Mouse (Mus musculus): ENCODE measurements around the gene Zfp385b. TPM values are rescaled to one million over a fixed set of nuclear protein-coding genes. Genes with fewer than 3 reads are reported as not detected.
A peak's percentile ranks its signal among the peaks of the same experiment; 100 is the strongest.

Zfp385b gene
- polyA plus RNA-seq, 1 experiment from 2014 or later: 1.7 TPM

DNA sequence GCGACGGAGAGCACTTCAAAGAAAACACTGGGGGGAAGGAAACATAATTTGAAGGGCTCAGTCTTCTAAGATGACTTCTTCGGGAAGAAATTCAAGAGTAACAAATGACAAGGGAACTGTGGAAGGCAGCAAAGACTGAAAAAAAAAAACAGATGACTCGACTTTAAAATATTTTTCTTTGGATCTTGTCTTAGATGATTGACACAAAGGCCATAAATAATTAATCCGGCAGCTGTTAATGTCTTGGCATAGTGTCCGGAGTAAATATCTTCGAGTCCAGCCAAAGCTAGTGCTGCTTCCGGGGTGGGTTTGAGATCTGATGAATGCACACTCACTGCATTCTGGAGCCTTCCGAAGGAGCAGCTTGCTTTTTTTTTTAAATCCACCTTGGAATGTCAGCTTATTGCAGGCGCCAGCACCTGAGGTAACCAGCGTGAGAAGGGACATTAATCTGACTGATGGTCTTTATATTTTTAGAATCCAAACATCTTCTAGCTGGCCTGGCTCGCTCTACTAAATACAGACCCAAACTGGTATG, 2.0 kb downstream of the Zfp385b start:
- peaks cover 24% of the 10 kb centered on the region for H3K27me3 ChIP-seq (ENCODE audit: control insufficient read depth, insufficient read depth, low read length)
- H3K4me2 ChIP-seq: peak overlapping the region; percentile 99
- no peaks in the 10 kb centered on the region for H3K36me3 ChIP-seq (ENCODE audit: control insufficient read depth, insufficient read depth, low read length)
- no peaks in the 10 kb centered on the region for H3K9me3 ChIP-seq (ENCODE audit: control insufficient read depth, low read length)
- no peak for ATAC-seq (ENCODE audit: low FRiP score)
- peak overlapping the region; percentile 58 for H3K4me3 ChIP-seq (ENCODE audit: low read depth, low read length)
- no peak overlapping the region for H3K27ac ChIP-seq (ENCODE audit: low read depth, low read length)
- peak; percentile 92 for DNase-seq (ENCODE audit: low spot score, missing footprints)
- 39% methylated on average over 12 of the region's 12 CpGs for WGBS
- H3K4me1 ChIP-seq (ENCODE audit: control insufficient read depth, insufficient read depth, low read length): peaks cover 5% of the 10 kb centered on the region; the same call in 1 of the 2 replicates
- H3K9ac ChIP-seq (ENCODE audit: low read length): peak overlapping the region; percentile 1; the same call in 1 of the 2 replicates

DNA sequence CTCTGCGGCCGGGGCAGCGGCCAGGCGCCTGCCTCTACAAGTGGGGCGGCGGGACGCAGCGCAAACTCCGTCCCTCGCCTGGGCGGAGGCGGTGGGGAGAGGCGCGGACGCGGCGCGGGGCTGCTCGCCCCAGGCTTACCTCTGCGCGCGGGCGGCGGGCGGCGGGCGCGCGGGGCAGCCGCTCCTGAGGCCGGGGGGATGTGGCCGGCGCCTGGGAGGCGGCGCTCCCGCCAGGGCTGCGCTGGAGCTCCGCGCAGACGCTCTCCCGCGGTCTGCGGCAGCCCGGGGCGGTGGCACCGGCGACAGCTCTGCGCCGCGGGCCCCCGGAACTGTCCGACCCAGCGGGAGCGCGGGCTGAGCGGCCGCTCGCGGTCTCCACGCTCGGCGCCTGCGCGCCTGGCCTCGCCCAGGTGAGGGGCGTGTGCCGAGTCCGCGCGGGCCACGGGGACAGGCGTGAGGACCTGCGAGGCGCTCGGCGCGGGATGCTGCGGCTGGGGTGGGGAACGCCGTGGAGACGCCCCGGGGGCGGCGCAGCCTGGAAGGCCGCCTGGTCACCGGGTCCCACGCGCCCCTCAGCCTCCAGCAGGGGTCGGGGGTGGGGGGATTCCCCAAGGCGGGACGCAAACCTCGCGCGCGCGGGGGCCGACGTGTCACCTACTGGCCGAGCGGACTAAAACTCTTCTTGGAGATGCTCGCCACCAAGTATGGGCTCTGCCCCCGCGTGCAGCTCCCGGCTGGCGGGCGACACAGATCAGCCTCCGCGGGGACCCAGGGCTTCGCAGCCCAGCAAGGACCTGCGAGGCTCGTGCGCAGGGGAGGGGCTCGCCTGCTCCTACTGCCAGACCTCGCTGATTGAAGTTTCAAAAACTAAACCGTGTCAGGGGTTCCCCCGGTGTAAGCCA, 2.8 kb downstream of the Zfp385b start:
- peaks cover 5% of the 10 kb centered on the region; the same call in 1 of the 2 replicates for H3K4me1 ChIP-seq (ENCODE audit: control insufficient read depth, insufficient read depth, low read length)
- H3K27me3 ChIP-seq (ENCODE audit: control insufficient read depth, insufficient read depth, low read length): peaks cover 24% of the 10 kb centered on the region
- H3K4me3 ChIP-seq (ENCODE audit: low read depth, low read length): peak overlapping the region; percentile 58
- H3K27ac ChIP-seq (ENCODE audit: low read depth, low read length): no peak overlapping the region
- H3K9me3 ChIP-seq (ENCODE audit: control insufficient read depth, low read length): no peaks in the 10 kb centered on the region
- H3K36me3 ChIP-seq (ENCODE audit: control insufficient read depth, insufficient read depth, low read length): no peaks in the 10 kb centered on the region
- peak overlapping the region; percentile 99 for H3K4me2 ChIP-seq
- ATAC-seq (ENCODE audit: low FRiP score) (peak; percentile 91), DNase-seq (ENCODE audit: low spot score, missing footprints) (peak; percentile 95)
- WGBS: under 1% methylated on average over 98 of the region's 116 CpGs
- peak overlapping the region; percentile 54 for H3K9ac ChIP-seq (ENCODE audit: low read length)

- ATAC-seq (ENCODE audit: low FRiP score): peak; percentile 26
- Histone ChIP-seq H3K4me2 (peak overlapping the region; percentile 99), H3K4me1 (ENCODE audit: control insufficient read depth, insufficient read depth, low read length) (peaks cover 5% of the 10 kb centered on the region; the same call in 1 of the 2 replicates), H3K9ac (ENCODE audit: low read length) (peak overlapping the region; percentile 54), H3K27ac (ENCODE audit: low read depth, low read length) (no peak overlapping the region), H3K36me3 (ENCODE audit: control insufficient read depth, insufficient read depth, low read length) (no peaks in the 10 kb centered on the region), H3K27me3 (ENCODE audit: control insufficient read depth, insufficient read depth, low read length) (peaks cover 24% of the 10 kb centered on the region), H3K9me3 (ENCODE audit: control insufficient read depth, low read length) (no peaks in the 10 kb centered on the region), H3K4me3 (ENCODE audit: low read depth, low read length) (peak overlapping the region; percentile 58)
- WGBS: 5% methylated on average over 20 of the region's 20 CpGs
- DNase-seq (ENCODE audit: low spot score, missing footprints): peak; percentile 94
Measured at GRCm38 (mm10) chr2:77815775-77816412, 3.5 kb downstream of the Zfp385b start.

- WGBS: 89% methylated on average over 8 of the region's 8 CpGs
- H3K27ac ChIP-seq (ENCODE audit: low read depth, low read length): no peak overlapping the region
- H3K36me3 ChIP-seq (ENCODE audit: control insufficient read depth, insufficient read depth, low read length): no peaks in the 10 kb centered on the region
- H3K4me3 ChIP-seq (ENCODE audit: low read depth, low read length): no peak overlapping the region
- H3K4me2 ChIP-seq: no peak overlapping the region
- no peak overlapping the region for H3K9ac ChIP-seq (ENCODE audit: low read length)
- H3K9me3 ChIP-seq (ENCODE audit: control insufficient read depth, low read length): no peaks in the 10 kb centered on the region
- DNase-seq (ENCODE audit: low spot score, missing footprints) (no peak), ATAC-seq (ENCODE audit: low FRiP score) (no peak)
- peaks cover 24% of the 10 kb centered on the region for H3K27me3 ChIP-seq (ENCODE audit: control insufficient read depth, insufficient read depth, low read length)
- H3K4me1 ChIP-seq (ENCODE audit: control insufficient read depth, insufficient read depth, low read length): peaks cover 5% of the 10 kb centered on the region; the same call in 1 of the 2 replicates
Measured at GRCm38 (mm10) chr2:77814896-77815295, 4.5 kb downstream of the Zfp385b start.

GRCm38 (mm10) chr2:77813029-77813428, 6.4 kb downstream of the Zfp385b start:
- ATAC-seq (ENCODE audit: low FRiP score): no peak
- Histone ChIP-seq H3K27ac (ENCODE audit: low read depth, low read length) (no peak overlapping the region), H3K27me3 (ENCODE audit: control insufficient read depth, insufficient read depth, low read length) (peaks cover 20% of the 10 kb centered on the region), H3K4me3 (ENCODE audit: low read depth, low read length) (no peak overlapping the region), H3K4me1 (ENCODE audit: control insufficient read depth, insufficient read depth, low read length) (peaks cover 5% of the 10 kb centered on the region; the same call in 1 of the 2 replicates), H3K36me3 (ENCODE audit: control insufficient read depth, insufficient read depth, low read length) (no peaks in the 10 kb centered on the region), H3K9ac (ENCODE audit: low read length) (no peak overlapping the region), H3K9me3 (ENCODE audit: control insufficient read depth, low read length) (no peaks in the 10 kb centered on the region), H3K4me2 (no peak overlapping the region)
- no peak for DNase-seq (ENCODE audit: low spot score, missing footprints)
- WGBS: 84% methylated on average over 3 of the region's 3 CpGs

- Histone ChIP-seq H3K4me1 (ENCODE audit: control insufficient read depth, insufficient read depth, low read length) (no peaks in the 10 kb centered on the region), H3K4me2 (no peak overlapping the region), H3K36me3 (ENCODE audit: control insufficient read depth, insufficient read depth, low read length) (no peaks in the 10 kb centered on the region), H3K4me3 (ENCODE audit: low read depth, low read length) (no peak overlapping the region), H3K27me3 (ENCODE audit: control insufficient read depth, insufficient read depth, low read length) (peaks cover 9% of the 10 kb centered on the region), H3K9me3 (ENCODE audit: control insufficient read depth, low read length) (no peaks in the 10 kb centered on the region), H3K9ac (ENCODE audit: low read length) (no peak overlapping the region), H3K27ac (ENCODE audit: low read depth, low read length) (no peak overlapping the region)
- DNase-seq (ENCODE audit: low spot score, missing footprints) (no peak), ATAC-seq (ENCODE audit: low FRiP score) (no peak)
- WGBS: 92% methylated on average over 5 of the region's 5 CpGs
Measured at GRCm38 (mm10) chr2:77810748-77811147, 8.7 kb downstream of the Zfp385b start.

- H3K4me1 ChIP-seq (ENCODE audit: control insufficient read depth, insufficient read depth, low read length): no peaks in the 10 kb centered on the region
- H3K36me3 ChIP-seq (ENCODE audit: control insufficient read depth, insufficient read depth, low read length): no peaks in the 10 kb centered on the region
- DNase-seq (ENCODE audit: low spot score, missing footprints) (no peak), ATAC-seq (ENCODE audit: low FRiP score) (no peak)
- no peak overlapping the region for H3K4me2 ChIP-seq
- H3K4me3 ChIP-seq (ENCODE audit: low read depth, low read length): no peak overlapping the region
- H3K9me3 ChIP-seq (ENCODE audit: control insufficient read depth, low read length): no peaks in the 10 kb centered on the region
- H3K27me3 ChIP-seq (ENCODE audit: control insufficient read depth, insufficient read depth, low read length): no peaks in the 10 kb centered on the region
- H3K27ac ChIP-seq (ENCODE audit: low read depth, low read length): no peak overlapping the region
- 88% methylated on average over 7 of the region's 7 CpGs for WGBS
- no peak overlapping the region for H3K9ac ChIP-seq (ENCODE audit: low read length)
Measured at GRCm38 (mm10) chr2:77804781-77805180, 14.7 kb downstream of the Zfp385b start.

- no peak overlapping the region for H3K27ac ChIP-seq (ENCODE audit: low read depth, low read length)
- DNase-seq (ENCODE audit: low spot score, missing footprints) (no peak), ATAC-seq (ENCODE audit: low FRiP score) (no peak)
- no peaks in the 10 kb centered on the region for H3K27me3 ChIP-seq (ENCODE audit: control insufficient read depth, insufficient read depth, low read length)
- H3K36me3 ChIP-seq (ENCODE audit: control insufficient read depth, insufficient read depth, low read length): no peaks in the 10 kb centered on the region
- 90% methylated on average over 3 of the region's 3 CpGs for WGBS
- H3K4me2 ChIP-seq: no peak overlapping the region
- H3K9ac ChIP-seq (ENCODE audit: low read length): no peak overlapping the region
- no peak overlapping the region for H3K4me3 ChIP-seq (ENCODE audit: low read depth, low read length)
- no peaks in the 10 kb centered on the region for H3K4me1 ChIP-seq (ENCODE audit: control insufficient read depth, insufficient read depth, low read length)
- no peaks in the 10 kb centered on the region for H3K9me3 ChIP-seq (ENCODE audit: control insufficient read depth, low read length)
Measured at GRCm38 (mm10) chr2:77802291-77802690, 17.1 kb downstream of the Zfp385b start.

DNA sequence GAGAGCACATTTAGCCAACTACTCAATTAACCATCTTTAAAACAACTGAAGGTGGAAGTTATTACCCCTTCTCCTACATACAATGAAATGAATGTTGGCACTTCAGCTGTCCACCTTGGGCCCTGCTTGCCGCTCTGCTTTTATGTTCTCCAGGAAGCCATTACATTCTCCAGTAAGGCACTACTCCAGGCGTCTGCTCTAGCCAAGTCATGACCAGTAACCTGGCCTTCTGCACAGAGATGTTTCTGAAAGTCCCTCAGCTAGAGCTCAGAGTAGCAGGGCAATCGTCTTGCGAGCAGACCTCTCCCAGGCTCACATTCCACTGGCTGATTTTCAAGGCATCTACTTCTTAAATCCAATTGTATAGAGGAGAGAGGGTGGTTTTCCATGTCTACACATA, 18.0 kb downstream of the Zfp385b start:
- ATAC-seq (ENCODE audit: low FRiP score) (no peak), DNase-seq (ENCODE audit: low spot score, missing footprints) (no peak)
- H3K27me3 ChIP-seq (ENCODE audit: control insufficient read depth, insufficient read depth, low read length): no peaks in the 10 kb centered on the region
- no peak overlapping the region for H3K27ac ChIP-seq (ENCODE audit: low read depth, low read length)
- H3K36me3 ChIP-seq (ENCODE audit: control insufficient read depth, insufficient read depth, low read length): no peaks in the 10 kb centered on the region
- H3K4me2 ChIP-seq: no peak overlapping the region
- H3K9ac ChIP-seq (ENCODE audit: low read length): no peak overlapping the region
- no peak overlapping the region for H3K4me3 ChIP-seq (ENCODE audit: low read depth, low read length)
- 87% methylated on average over 4 of the region's 4 CpGs for WGBS
- no peaks in the 10 kb centered on the region for H3K4me1 ChIP-seq (ENCODE audit: control insufficient read depth, insufficient read depth, low read length)
- no peaks in the 10 kb centered on the region for H3K9me3 ChIP-seq (ENCODE audit: control insufficient read depth, low read length)

Measured in midbrain, embryonic 11.5 days (tissue).